10 mouse cellular contexts compared by ENCODE assay signal in the genomic region with DNA sequence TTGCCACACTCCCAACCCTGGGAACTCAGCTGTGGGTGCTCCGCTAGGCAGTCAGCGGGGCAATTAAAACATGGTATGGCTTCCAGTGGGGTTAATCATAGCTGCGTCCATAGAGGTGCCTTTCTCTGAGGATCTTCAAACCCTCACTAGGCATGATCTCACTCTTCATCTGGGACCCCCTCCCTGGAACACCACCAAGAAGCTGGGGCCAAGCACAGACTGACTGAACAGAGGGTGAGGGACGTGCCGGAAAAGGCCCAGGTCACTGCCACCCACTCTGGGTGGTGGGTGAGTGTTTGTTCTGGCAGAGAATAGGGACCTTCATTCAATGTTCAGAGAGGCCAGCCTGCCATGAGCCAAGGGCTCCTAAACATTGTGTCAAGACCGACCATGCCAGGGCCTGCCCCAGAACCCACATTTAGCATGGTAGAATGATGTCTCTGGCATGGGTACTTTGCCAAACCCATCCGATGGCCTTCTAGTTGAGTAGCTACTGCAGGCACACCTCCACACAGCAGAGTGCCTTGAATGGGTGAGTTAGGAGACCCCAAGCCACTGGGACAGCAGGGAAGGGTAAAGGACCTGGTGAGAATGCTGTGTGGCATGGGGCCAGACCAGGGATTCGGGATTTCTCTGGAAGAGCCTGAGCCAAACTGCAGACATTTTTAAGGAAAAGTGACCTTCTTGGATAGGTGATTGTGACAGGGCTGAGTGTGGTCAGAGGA. TPM values are rescaled to one million over a fixed set of nuclear protein-coding genes. Genes with fewer than 3 reads are reported as not detected.
DNase-seq lines count a peak whose midpoint lies in the region; ATAC-seq and TF ChIP-seq lines count a peak whose summit lies in the region.
"Had no signal": no experiment of that assay in that cellular context is flagged by ENCODE, and none has a peak within 500 bp of the region (broad histone marks: within the 10 kb centered on the region; RNA-seq: fewer than 3 reads in every experiment).

No protein-coding gene starts in this region.

- no peak overlapping the region for H3ac ChIP-seq in myocyte (ENCODE audit: control insufficient read depth, insufficient read length)

- 87% methylated on average over 8 of the region's 8 CpGs for WGBS in embryonic facial prominence, embryonic 11.5 days
- 86% methylated on average over 8 of the region's 8 CpGs for WGBS in embryonic facial prominence, embryonic 10.5 days
- 81% methylated on average over 8 of the region's 8 CpGs for WGBS in hindbrain, embryonic 16.5 days
- 89% methylated on average over 8 of the region's 8 CpGs for WGBS in hindbrain, embryonic 13.5 days
- WGBS in stomach, embryonic 16.5 days = 90% methylated on average over 8 of the region's 8 CpGs
- 83% methylated on average over 8 of the region's 8 CpGs for WGBS in stomach, postnatal 0 days

- peak overlapping the region; percentile 22 for H3K9ac ChIP-seq in embryonic facial prominence, embryonic 11.5 days (replicated peaks; ENCODE audit: low read length)
- H3K9ac ChIP-seq in hindbrain, embryonic 16.5 days (ENCODE audit: low read depth, low read length) = no peak overlapping the region
- no peak overlapping the region for H3K9ac ChIP-seq in hindbrain, embryonic 13.5 days
- H3K9ac ChIP-seq in stomach, embryonic 16.5 days (ENCODE audit: low read length) = peak overlapping the region; percentile 55
- no peak overlapping the region for H3K9ac ChIP-seq in stomach, postnatal 0 days (ENCODE audit: low read length)

- no peak for TF ChIP-seq EP300 in stomach, postnatal 0 days (optimal IDR thresholded peaks at IDR 0.05)

- ATAC-seq in embryonic facial prominence, embryonic 11.5 days (replicated peaks; ENCODE audit: insufficient number of reproducible peaks, low FRiP score, low TSS enrichment, low read depth) = peak; percentile 12; the same call in 1 of the 2 replicates
- ATAC-seq in hindbrain, embryonic 16.5 days = peak; percentile 35
- no peak for ATAC-seq in hindbrain, embryonic 13.5 days (ENCODE audit: low FRiP score)
- ATAC-seq in stomach, embryonic 16.5 days (ENCODE audit: insufficient read depth, low FRiP score) = no peak
- no peak for ATAC-seq in stomach, postnatal 0 days (ENCODE audit: low FRiP score, low TSS enrichment)

- no peaks in the 10 kb centered on the region for H3K27me3 ChIP-seq in embryonic facial prominence, embryonic 11.5 days (ENCODE audit: control insufficient read depth, insufficient read depth, low read length)
- no peaks in the 10 kb centered on the region for H3K27me3 ChIP-seq in embryonic facial prominence, embryonic 10.5 days (replicated peaks; ENCODE audit: low read depth, poor library complexity, severe bottlenecking)
- no peaks in the 10 kb centered on the region for H3K27me3 ChIP-seq in hindbrain, embryonic 16.5 days (replicated peaks; ENCODE audit: control insufficient read depth, insufficient read depth, low read length)
- no peaks in the 10 kb centered on the region for H3K27me3 ChIP-seq in hindbrain, embryonic 13.5 days
- H3K27me3 ChIP-seq in stomach, embryonic 16.5 days (ENCODE audit: control insufficient read depth, insufficient read depth, low read length) = no peaks in the 10 kb centered on the region
- H3K27me3 ChIP-seq in stomach, postnatal 0 days (ENCODE audit: control insufficient read depth, insufficient read depth, low read length) = no peaks in the 10 kb centered on the region
- H3K27me3 ChIP-seq in myocyte (ENCODE audit: control insufficient read depth, insufficient read depth, insufficient read length) = no peaks in the 10 kb centered on the region

- TF ChIP-seq POLR2A in myocyte (IDR thresholded peaks at IDR 0.05; ENCODE audit: insufficient read length, low read depth) = no peak

- H3K4me3 ChIP-seq in embryonic facial prominence, embryonic 11.5 days (ENCODE audit: low read depth, low read length) = no peak overlapping the region
- H3K4me3 ChIP-seq in embryonic facial prominence, embryonic 10.5 days = no peak overlapping the region
- no peak overlapping the region for H3K4me3 ChIP-seq in hindbrain, embryonic 16.5 days (ENCODE audit: low read length)
- no peak overlapping the region for H3K4me3 ChIP-seq in hindbrain, embryonic 13.5 days
- no peak overlapping the region for H3K4me3 ChIP-seq in stomach, embryonic 16.5 days (replicated peaks; ENCODE audit: low read length)
- no peak overlapping the region for H3K4me3 ChIP-seq in stomach, postnatal 0 days (ENCODE audit: low read depth, low read length)
- H3K4me3 ChIP-seq in myocyte = no peak overlapping the region

- no peaks in the 10 kb centered on the region for H3K4me1 ChIP-seq in embryonic facial prominence, embryonic 11.5 days (ENCODE audit: control insufficient read depth, insufficient read depth, low read length)
- H3K4me1 ChIP-seq in embryonic facial prominence, embryonic 10.5 days = peaks cover 18% of the 10 kb centered on the region
- H3K4me1 ChIP-seq in hindbrain, embryonic 16.5 days (ENCODE audit: control insufficient read depth, insufficient read depth, low read depth, low read length) = peaks cover 3% of the 10 kb centered on the region; the same call in 1 of the 2 replicates
- H3K4me1 ChIP-seq in hindbrain, embryonic 13.5 days (replicated peaks) = peaks cover 7% of the 10 kb centered on the region
- peaks cover 4% of the 10 kb centered on the region; the same call in 1 of the 2 replicates for H3K4me1 ChIP-seq in stomach, embryonic 16.5 days (ENCODE audit: control insufficient read depth, insufficient read depth, low read length)
- H3K4me1 ChIP-seq in stomach, postnatal 0 days (replicated peaks; ENCODE audit: control insufficient read depth, insufficient read depth) = no peaks in the 10 kb centered on the region

- H3K9me3 ChIP-seq in embryonic facial prominence, embryonic 11.5 days (replicated peaks; ENCODE audit: control insufficient read depth, low read length) = no peaks in the 10 kb centered on the region
- H3K9me3 ChIP-seq in embryonic facial prominence, embryonic 10.5 days = no peaks in the 10 kb centered on the region
- no peaks in the 10 kb centered on the region for H3K9me3 ChIP-seq in hindbrain, embryonic 16.5 days (ENCODE audit: control insufficient read depth, low read length)
- H3K9me3 ChIP-seq in hindbrain, embryonic 13.5 days = no peaks in the 10 kb centered on the region
- no peaks in the 10 kb centered on the region for H3K9me3 ChIP-seq in stomach, embryonic 16.5 days (replicated peaks; ENCODE audit: control insufficient read depth, low read length)
- no peaks in the 10 kb centered on the region for H3K9me3 ChIP-seq in stomach, postnatal 0 days (ENCODE audit: control insufficient read depth, low read length)

- TF ChIP-seq CTCF in stomach, postnatal 0 days (IDR thresholded peaks at IDR 0.05; ENCODE audit: low read depth) = no peak

- H3K79me2 ChIP-seq in myocyte (ENCODE audit: control insufficient read depth, insufficient read depth) = no peaks in the 10 kb centered on the region

- no peak for DNase-seq in embryonic facial prominence, embryonic 11.5 days (ENCODE audit: low spot score)
- no peak for DNase-seq in embryonic facial prominence, embryonic 10.5 days (ENCODE audit: low spot score)
- no peak for DNase-seq in stomach, postnatal 0 days (ENCODE audit: low spot score)
- DNase-seq in yolk sac, embryonic 10.5 days (ENCODE audit: low spot score) = no peak

- peaks cover 2% of the 10 kb centered on the region; the same call in 1 of the 2 replicates for H3K36me3 ChIP-seq in embryonic facial prominence, embryonic 11.5 days (replicated peaks; ENCODE audit: control insufficient read depth, insufficient read depth, low read depth, low read length)
- H3K36me3 ChIP-seq in embryonic facial prominence, embryonic 10.5 days (replicated peaks) = peaks cover 38% of the 10 kb centered on the region
- no peaks in the 10 kb centered on the region for H3K36me3 ChIP-seq in hindbrain, embryonic 16.5 days (ENCODE audit: control insufficient read depth, insufficient read depth, low read length)
- no peaks in the 10 kb centered on the region for H3K36me3 ChIP-seq in hindbrain, embryonic 13.5 days
- H3K36me3 ChIP-seq in stomach, embryonic 16.5 days (ENCODE audit: control insufficient read depth, insufficient read depth, low read length) = no peaks in the 10 kb centered on the region
- H3K36me3 ChIP-seq in stomach, postnatal 0 days (ENCODE audit: control insufficient read depth, insufficient read depth, low read length) = no peaks in the 10 kb centered on the region
- no peaks in the 10 kb centered on the region for H3K36me3 ChIP-seq in myocyte (ENCODE audit: control insufficient read depth, insufficient read depth)

- no peak overlapping the region for H3K27ac ChIP-seq in embryonic facial prominence, embryonic 11.5 days (replicated peaks; ENCODE audit: low read depth, low read length)
- no peak overlapping the region for H3K27ac ChIP-seq in embryonic facial prominence, embryonic 10.5 days (replicated peaks)
- no peak overlapping the region for H3K27ac ChIP-seq in hindbrain, embryonic 16.5 days (ENCODE audit: low read depth, low read length)
- no peak overlapping the region for H3K27ac ChIP-seq in hindbrain, embryonic 13.5 days
- no peak overlapping the region for H3K27ac ChIP-seq in stomach, embryonic 16.5 days (ENCODE audit: low read length)
- H3K27ac ChIP-seq in stomach, postnatal 0 days (replicated peaks) = no peak overlapping the region
- H3K27ac ChIP-seq: macrophage had no signal

- no peak overlapping the region for H3K4me2 ChIP-seq in embryonic facial prominence, embryonic 11.5 days (ENCODE audit: low read depth, low read length)
- no peak overlapping the region for H3K4me2 ChIP-seq in hindbrain, embryonic 16.5 days (ENCODE audit: low read length)
- H3K4me2 ChIP-seq in hindbrain, embryonic 13.5 days = no peak overlapping the region
- H3K4me2 ChIP-seq in stomach, embryonic 16.5 days (ENCODE audit: low read depth, low read length) = peak overlapping the region; percentile 39; the same call in 1 of the 2 replicates
- H3K4me2 ChIP-seq in stomach, postnatal 0 days (replicated peaks; ENCODE audit: low read depth) = no peak overlapping the region
- peak overlapping the region; percentile 32 for H3K4me2 ChIP-seq in myocyte (ENCODE audit: low read depth)

RNA-seq across cellular contexts. Expression of a gene that starts 1.8 kb away (rescaled TPM):
- polyA plus RNA-seq in embryonic facial prominence, embryonic 11.5 days (2014; fragmentation: Nextera tagmentation; extraction: Ambion mirVana) = 0.11 TPM in 1 of 2 replicates, not detected in the other
- polyA plus RNA-seq in embryonic facial prominence, embryonic 10.5 days (2016; fragmentation: Nextera tagmentation; extraction: Ambion mirVana) = 0.09 and 0.10 TPM in 2 replicates
- polyA plus RNA-seq in hindbrain, embryonic 16.5 days (2015; fragmentation: Nextera tagmentation; extraction: Ambion mirVana) = 0.09 and 0.11 TPM in 2 replicates
- not detected in 2 replicates for polyA plus RNA-seq in hindbrain, embryonic 13.5 days (2015; fragmentation: Nextera tagmentation; extraction: Ambion mirVana)
- 0.12 TPM in 1 of 2 replicates, not detected in the other for polyA plus RNA-seq in stomach, embryonic 16.5 days (2015; fragmentation: Nextera tagmentation; extraction: Ambion mirVana)
- 0.04 TPM in 1 of 2 replicates, not detected in the other for polyA plus RNA-seq in stomach, postnatal 0 days (2015; fragmentation: Nextera tagmentation; extraction: Ambion mirVana)
- 5.1 TPM for polyA plus RNA-seq in myocyte (2012; fragmentation: generic; extraction: Trizol)
- polyA plus RNA-seq: macrophage; neural tube, embryonic 11.5 days had no signal

RNA-seq across cellular contexts. Expression of a gene that starts 17.9 kb away (rescaled TPM):
- 40.9 and 50.1 TPM in 2 replicates for polyA plus RNA-seq in embryonic facial prominence, embryonic 11.5 days (2014; fragmentation: Nextera tagmentation; extraction: Ambion mirVana)
- 45.2 and 46.2 TPM in 2 replicates for polyA plus RNA-seq in embryonic facial prominence, embryonic 10.5 days (2016; fragmentation: Nextera tagmentation; extraction: Ambion mirVana)
- polyA plus RNA-seq in hindbrain, embryonic 16.5 days (2015; fragmentation: Nextera tagmentation; extraction: Ambion mirVana) = 81.6 and 85.0 TPM in 2 replicates
- polyA plus RNA-seq in hindbrain, embryonic 13.5 days (2015; fragmentation: Nextera tagmentation; extraction: Ambion mirVana) = 81.3 and 82.8 TPM in 2 replicates
- polyA plus RNA-seq in stomach, embryonic 16.5 days (2015; fragmentation: Nextera tagmentation; extraction: Ambion mirVana) = 53.0 and 53.4 TPM in 2 replicates
- 30.3 and 31.3 TPM in 2 replicates for polyA plus RNA-seq in stomach, postnatal 0 days (2015; fragmentation: Nextera tagmentation; extraction: Ambion mirVana)
- polyA plus RNA-seq in myocyte (2012; fragmentation: generic; extraction: Trizol) = 39.5 TPM

RNA-seq across cellular contexts. Expression of a gene that starts 18.1 kb away (rescaled TPM):
- 20.8 and 20.9 TPM in 2 replicates for polyA plus RNA-seq in embryonic facial prominence, embryonic 11.5 days (2014; fragmentation: Nextera tagmentation; extraction: Ambion mirVana)
- 30.1 and 32.4 TPM in 2 replicates for polyA plus RNA-seq in embryonic facial prominence, embryonic 10.5 days (2016; fragmentation: Nextera tagmentation; extraction: Ambion mirVana)
- 2.9 and 3.6 TPM in 2 replicates for polyA plus RNA-seq in hindbrain, embryonic 16.5 days (2015; fragmentation: Nextera tagmentation; extraction: Ambion mirVana)
- 3.8 TPM in 2 replicates for polyA plus RNA-seq in hindbrain, embryonic 13.5 days (2015; fragmentation: Nextera tagmentation; extraction: Ambion mirVana)
- 10.8 and 12.4 TPM in 2 replicates for polyA plus RNA-seq in stomach, embryonic 16.5 days (2015; fragmentation: Nextera tagmentation; extraction: Ambion mirVana)
- polyA plus RNA-seq in stomach, postnatal 0 days (2015; fragmentation: Nextera tagmentation; extraction: Ambion mirVana) = 2.2 and 2.7 TPM in 2 replicates
- polyA plus RNA-seq in myocyte (2012; fragmentation: generic; extraction: Trizol) = 4.4 TPM

RNA-seq across cellular contexts. Expression of a gene that starts 29.6 kb away (rescaled TPM):
- 15.1 and 17.3 TPM in 2 replicates for polyA plus RNA-seq in embryonic facial prominence, embryonic 11.5 days (2014; fragmentation: Nextera tagmentation; extraction: Ambion mirVana)
- 15.6 and 18.2 TPM in 2 replicates for polyA plus RNA-seq in embryonic facial prominence, embryonic 10.5 days (2016; fragmentation: Nextera tagmentation; extraction: Ambion mirVana)
- 26.6 and 29.2 TPM in 2 replicates for polyA plus RNA-seq in hindbrain, embryonic 16.5 days (2015; fragmentation: Nextera tagmentation; extraction: Ambion mirVana)
- 29.2 and 29.9 TPM in 2 replicates for polyA plus RNA-seq in hindbrain, embryonic 13.5 days (2015; fragmentation: Nextera tagmentation; extraction: Ambion mirVana)
- polyA plus RNA-seq in stomach, embryonic 16.5 days (2015; fragmentation: Nextera tagmentation; extraction: Ambion mirVana) = 12.2 and 13.2 TPM in 2 replicates
- polyA plus RNA-seq in stomach, postnatal 0 days (2015; fragmentation: Nextera tagmentation; extraction: Ambion mirVana) = 6.9 and 7.3 TPM in 2 replicates
- 39.5 TPM for polyA plus RNA-seq in myocyte (2012; fragmentation: generic; extraction: Trizol)

RNA-seq across cellular contexts. Expression of a gene that starts 36.8 kb away (rescaled TPM):
- 21.9 and 24.0 TPM in 2 replicates for polyA plus RNA-seq in embryonic facial prominence, embryonic 11.5 days (2014; fragmentation: Nextera tagmentation; extraction: Ambion mirVana)
- 49.6 and 52.9 TPM in 2 replicates for polyA plus RNA-seq in embryonic facial prominence, embryonic 10.5 days (2016; fragmentation: Nextera tagmentation; extraction: Ambion mirVana)
- 75.8 and 83.0 TPM in 2 replicates for polyA plus RNA-seq in hindbrain, embryonic 16.5 days (2015; fragmentation: Nextera tagmentation; extraction: Ambion mirVana)
- polyA plus RNA-seq in hindbrain, embryonic 13.5 days (2015; fragmentation: Nextera tagmentation; extraction: Ambion mirVana) = 82.0 and 85.4 TPM in 2 replicates
- 60.6 and 67.4 TPM in 2 replicates for polyA plus RNA-seq in stomach, embryonic 16.5 days (2015; fragmentation: Nextera tagmentation; extraction: Ambion mirVana)
- 33.8 and 43.3 TPM in 2 replicates for polyA plus RNA-seq in stomach, postnatal 0 days (2015; fragmentation: Nextera tagmentation; extraction: Ambion mirVana)
- 77.3 TPM for polyA plus RNA-seq in myocyte (2012; fragmentation: generic; extraction: Trizol)

Comparison
In these comparisons a context has a peak if more than half of its experiments do, and no peak if none do; other contexts are left out.
1. ATAC-seq: peak in embryonic facial prominence, embryonic 11.5 days (single experiment) and hindbrain, embryonic 16.5 days (single experiment); none in hindbrain, embryonic 13.5 days (single experiment), stomach, embryonic 16.5 days (single experiment) and stomach, postnatal 0 days (single experiment).
2. H3K4me2 ChIP-seq: peak in stomach, embryonic 16.5 days (single experiment) and myocyte (single experiment); none in embryonic facial prominence, embryonic 11.5 days (single experiment), hindbrain, embryonic 16.5 days (single experiment), hindbrain, embryonic 13.5 days (single experiment) and stomach, postnatal 0 days (single experiment).
3. H3K9ac ChIP-seq: peak in embryonic facial prominence, embryonic 11.5 days (single experiment) and stomach, embryonic 16.5 days (single experiment); none in hindbrain, embryonic 16.5 days (single experiment), hindbrain, embryonic 13.5 days (single experiment) and stomach, postnatal 0 days (single experiment).